Mouse (Mus musculus) cerebellum, adult 2 months (tissue): ENCODE measurements around the gene Hes7.

Source experiments
- CTCF ChIP-seq: fragments of 200-500 bp; IDR thresholded peaks from 2 replicates; pipeline ENCODE4 v1.5.1; 2011; ENCODE audit warnings: low read depth, mild to moderate bottlenecking, control low read depth, low read length, moderate library complexity, borderline replicate concordance; ENCODE audit not compliant: insufficient read depth
- POLR2A ChIP-seq: fragments of 200-500 bp; IDR thresholded peaks from 2 replicates; pipeline ENCODE4 v1.6.1; 2011; ENCODE audit warnings: low read length, control low read depth, borderline replicate concordance; ENCODE audit not compliant: insufficient read depth

DNA sequence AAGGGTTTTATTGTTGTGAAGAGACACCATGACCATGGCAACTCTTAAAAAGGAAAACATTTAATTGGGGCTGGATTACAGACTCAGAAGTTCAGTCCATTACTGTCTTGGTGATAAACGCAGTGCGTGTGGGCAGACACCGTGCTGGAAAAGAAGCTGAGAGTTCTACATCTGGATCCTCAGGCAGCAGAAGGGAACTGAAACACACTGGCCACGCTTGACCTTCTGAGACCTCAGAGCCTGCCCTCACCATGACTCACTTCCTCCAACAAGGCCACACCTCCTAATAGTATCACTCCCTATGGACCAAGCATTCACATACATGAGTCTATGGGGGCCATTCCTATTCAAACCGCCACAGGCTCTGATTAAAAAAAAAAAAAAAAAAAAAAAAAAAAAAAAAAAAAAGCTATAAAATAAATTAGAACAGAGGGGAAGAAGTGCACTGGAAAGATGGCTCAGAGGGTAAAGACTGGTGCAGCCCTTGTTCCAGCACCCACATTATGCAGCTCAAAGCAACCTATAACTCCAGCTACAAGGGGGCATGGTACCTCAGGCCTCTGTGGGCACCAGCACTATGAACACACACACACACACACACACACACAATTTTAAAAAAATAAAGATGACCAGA is 41.3 kb upstream of the Hes7 start:
- TF ChIP-seq POLR2A, result no peak
- TF ChIP-seq CTCF, result no peak
